Comparison of ENCODE assay signal across 8 mouse cellular contexts in the genomic region with DNA sequence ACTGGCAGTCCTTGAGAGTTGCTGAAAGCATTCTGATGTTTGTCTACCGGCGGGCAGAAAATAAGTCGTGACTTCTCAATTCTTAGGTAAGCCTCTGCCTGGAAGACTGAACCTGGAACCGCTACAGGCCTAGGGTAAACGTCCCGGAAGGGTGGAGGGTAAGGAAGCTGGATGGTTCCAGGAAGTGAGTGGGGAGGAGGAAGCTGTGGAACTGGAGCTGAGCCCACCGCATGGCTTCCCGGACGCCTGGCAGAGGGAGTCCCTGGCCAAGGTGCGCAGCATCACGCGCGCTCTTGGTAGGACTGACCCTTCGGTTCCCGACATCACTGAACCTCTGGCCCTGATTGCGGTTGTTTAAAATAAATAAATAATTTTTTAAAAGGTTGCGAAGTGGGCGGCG. TPM values are rescaled to one million over a fixed set of nuclear protein-coding genes. Genes with fewer than 3 reads are reported as not detected.
DNase-seq lines count a peak whose midpoint lies in the region; ATAC-seq and TF ChIP-seq lines count a peak whose summit lies in the region.

No protein-coding gene starts in this region.

- no peak for ATAC-seq in forebrain, postnatal 0 days
- ATAC-seq in midbrain, embryonic 13.5 days, result no peak
- no peak for ATAC-seq in CD4-positive, CD25-positive, alpha-beta regulatory T cell, adult 4 months

- intact Hi-C loops in left cerebral cortex, postnatal 4 days (cut with DNase I), result loop anchor here (5.0 to 10.0 kb wide), 2 partner anchors 74 to 426 kb away; no protein-coding TSS in a partner anchor

- DNase-seq in cerebellum, postnatal 10 days, result peak; percentile 28 to 40
- no peak for DNase-seq in cerebellum, adult 9-10 months
- DNase-seq in adrenal gland, adult 8-10 months, result peak; percentile 7
- DNase-seq in forebrain, postnatal 0 days, result peak; percentile 27
- peak; percentile 33 for DNase-seq in hindbrain, embryonic 10.5 days (ENCODE audit: low spot score)
- peak; percentile 7 for DNase-seq in left cerebral cortex, postnatal 4 days

- H3K4me3 ChIP-seq in forebrain, postnatal 0 days (ENCODE audit: low read depth, low read length), result peak overlapping the region; percentile 59
- peak overlapping the region; percentile 70 for H3K4me3 ChIP-seq in hindbrain, embryonic 10.5 days
- H3K4me3 ChIP-seq in midbrain, embryonic 13.5 days (replicated peaks), result peak overlapping the region; percentile 64

- H3K9me3 ChIP-seq in forebrain, postnatal 0 days (ENCODE audit: low read length), result no peaks in the 10 kb centered on the region
- no peaks in the 10 kb centered on the region for H3K9me3 ChIP-seq in hindbrain, embryonic 10.5 days
- H3K9me3 ChIP-seq in midbrain, embryonic 13.5 days, result no peaks in the 10 kb centered on the region

- 5% methylated on average over 19 of the region's 19 CpGs for WGBS in forebrain, postnatal 0 days
- WGBS in hindbrain, embryonic 10.5 days, result 4% methylated on average over 19 of the region's 19 CpGs
- 3% methylated on average over 19 of the region's 19 CpGs for whole genome bisulfite sequencing in midbrain, embryonic 13.5 days

- no peaks in the 10 kb centered on the region for H3K36me3 ChIP-seq in forebrain, postnatal 0 days (ENCODE audit: insufficient read depth)
- no peaks in the 10 kb centered on the region for H3K36me3 ChIP-seq in hindbrain, embryonic 10.5 days
- H3K36me3 ChIP-seq in midbrain, embryonic 13.5 days, result no peaks in the 10 kb centered on the region

- no peak overlapping the region for H3K27ac ChIP-seq in forebrain, postnatal 0 days (ENCODE audit: low read depth, low read length)
- H3K27ac ChIP-seq in hindbrain, embryonic 10.5 days, result no peak overlapping the region
- H3K27ac ChIP-seq in midbrain, embryonic 13.5 days, result no peak overlapping the region

- no peak for TF ChIP-seq CTCF in forebrain, postnatal 0 days (IDR thresholded peaks at IDR 0.05; ENCODE audit: low read depth)

- no peaks in the 10 kb centered on the region; the same call in 1 of the 2 replicates for H3K27me3 ChIP-seq in forebrain, postnatal 0 days (ENCODE audit: insufficient read depth, low read length)
- peaks cover 26% of the 10 kb centered on the region for H3K27me3 ChIP-seq in hindbrain, embryonic 10.5 days (ENCODE audit: insufficient read depth, poor library complexity, severe bottlenecking)
- H3K27me3 ChIP-seq in midbrain, embryonic 13.5 days, result peaks cover 28% of the 10 kb centered on the region

- peak overlapping the region; percentile 95 for H3K4me2 ChIP-seq in forebrain, postnatal 0 days (ENCODE audit: low read depth)
- H3K4me2 ChIP-seq in midbrain, embryonic 13.5 days (replicated peaks), result peak overlapping the region; percentile 94

- H3K9ac ChIP-seq in forebrain, postnatal 0 days, result peak overlapping the region; percentile 60; the same call in 1 of the 2 replicates
- H3K9ac ChIP-seq in midbrain, embryonic 13.5 days (replicated peaks), result peak overlapping the region; percentile 74; the same call in 1 of the 2 replicates

- 0 out of 2 replicates have a peak, but pooled peaks cover 2% of the 10 kb centered on the region for H3K4me1 ChIP-seq in forebrain, postnatal 0 days (ENCODE audit: insufficient read depth)
- H3K4me1 ChIP-seq in hindbrain, embryonic 10.5 days (replicated peaks), result peaks cover 20% of the 10 kb centered on the region
- peaks cover 16% of the 10 kb centered on the region for H3K4me1 ChIP-seq in midbrain, embryonic 13.5 days (replicated peaks)

RNA-seq across cellular contexts. Expression of gene Cpne8, which starts 0.7 kb away (rescaled TPM):
- 1 to 10 TPM; 4.9 to 9.9 (median 8.5) TPM for total RNA-seq in adrenal gland, adult 8-10 months (2022)
- 21.8 and 22.3 TPM in 2 replicates for total RNA-seq in forebrain, postnatal 0 days (2014; rRNA removed)
- 18.4 and 24.4 TPM in 2 replicates for polyA plus RNA-seq in forebrain, postnatal 0 days (2015; fragmentation: Nextera tagmentation; extraction: Ambion mirVana)
- polyA plus RNA-seq in hindbrain, embryonic 10.5 days (2016; fragmentation: Nextera tagmentation; extraction: Ambion mirVana), result 3.8 and 3.9 TPM in 2 replicates
- total RNA-seq in left cerebral cortex, postnatal 4 days (2021), result 10 to 100 TPM; 24.2 to 25.6 TPM
- polyA plus RNA-seq in midbrain, embryonic 13.5 days (2015; fragmentation: Nextera tagmentation; extraction: Ambion mirVana), result 7.4 and 10.2 TPM in 2 replicates
- 1 to 10 TPM in 1 of 2 experiments, not detected in 1; 2.1 TPM for polyA plus RNA-seq in CD4-positive, CD25-positive, alpha-beta regulatory T cell, adult 4 months (2017; shearing (Covaris generic))
